Mouse (Mus musculus): ENCODE results near the gene Scgb2b12. TPM values are rescaled to one million over a fixed set of nuclear protein-coding genes. Genes with fewer than 3 reads are reported as not detected.
"Not testable (repeated sequence)": the region's sequence is repeated elsewhere in the genome, so short reads cannot be mapped to it uniquely, and the experiment has no call there.

The Scgb2b12 gene
- not detected for total RNA-seq (2021)
- long read RNA-seq, result 0 reads

DNA sequence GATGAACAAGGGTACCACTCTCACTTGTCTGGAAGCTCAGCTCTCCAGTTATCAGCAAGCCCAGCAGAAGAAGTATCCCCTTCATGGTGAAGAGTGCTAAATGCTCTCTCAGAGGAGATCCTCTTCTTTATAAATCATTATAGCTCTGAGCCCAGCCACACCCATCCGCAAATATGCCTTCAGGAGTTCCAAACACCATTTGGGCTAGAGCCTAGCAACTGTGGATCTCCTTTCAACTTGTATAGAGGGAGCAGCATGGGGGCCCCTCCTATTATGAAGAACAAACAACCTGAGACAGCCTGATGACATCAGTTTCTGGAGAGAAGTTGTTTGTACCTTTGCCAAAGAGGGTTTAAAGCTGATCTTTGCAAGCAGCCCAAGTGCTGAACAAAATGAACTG, at the start of gene Scgb2b12:
Gene Scgb2b12, minus strand, starts transcription at position 101 of the 400 bp plus-strand sequence.
- DNase-seq (ENCODE audit: low spot score in 2 of 2), result not testable (repeated sequence)

DNA sequence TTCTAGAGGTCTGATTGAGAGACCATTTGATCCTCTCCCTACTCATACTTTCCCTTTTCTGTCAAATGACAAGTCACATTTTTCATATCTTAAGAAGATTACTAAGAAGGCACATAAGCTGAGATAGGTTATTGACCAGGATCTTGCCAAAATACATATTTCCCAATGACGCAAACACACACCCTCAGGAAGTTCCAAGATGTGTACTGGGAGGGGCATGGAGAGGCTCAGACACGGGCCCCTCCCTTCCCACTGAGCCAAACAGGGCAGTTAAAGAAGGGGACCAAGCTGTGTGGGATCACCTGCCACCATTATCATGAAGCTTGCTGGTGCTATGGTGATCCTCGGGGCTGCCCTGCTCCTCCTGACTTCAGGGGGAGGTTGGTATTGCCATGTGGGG, 6.8 kb upstream of the Scgb2b12 start, which contains the start of gene Scgb1b12:
Gene Scgb1b12, plus strand, starts transcription at position 301 of the 400 bp plus-strand sequence.
- not testable (repeated sequence) for DNase-seq (ENCODE audit: low spot score in 2 of 2)

Other genes with a start within 250 kb of the Scgb2b12 start
- not detected for gene Scgb1b10, start 226.4 kb downstream of the Scgb2b12 start, total RNA-seq (2021)
- not detected for gene Scgb2b11, start 116.1 kb downstream of the Scgb2b12 start, total RNA-seq (2021)
- gene Scgb1b11, start 104.4 kb downstream of the Scgb2b12 start, total RNA-seq (2021), result not detected
- gene Scgb1b12, start 6.9 kb upstream of the Scgb2b12 start, total RNA-seq (2021), result not detected
- not detected for gene Scgb1b29, start 114.3 kb upstream of the Scgb2b12 start, total RNA-seq (2021)

Data from layer of hippocampus, postnatal 10 days (tissue).